Mouse (Mus musculus) stomach, embryonic 14.5 days (tissue): Measurements from ENCODE around the gene Ovol1. TPM values are rescaled to one million over a fixed set of nuclear protein-coding genes. Genes with fewer than 3 reads are reported as not detected.

ENCODE experiments used
- ATAC-seq: fragments of 200-750 bp; cut with Nextera tagmentation; 2 replicates; pipeline ENCODE4 v1.8.0; 2017; ENCODE audit warnings: low read depth, moderate TSS enrichment; ENCODE audit not compliant: insufficient number of reproducible peaks, insufficient read depth, low FRiP score
- H3K27ac ChIP-seq: fragments of 300-500 bp; sonication (generic); 2 replicates; pipeline ENCODE4 v1.5.1; 2014; ENCODE audit warnings: mild to moderate bottlenecking, low read length, moderate library complexity, mixed read lengths
- H3K27me3 ChIP-seq: fragments of 300-500 bp; sonication (generic); 2 replicates; pipeline ENCODE4 v1.6.1; 2014; ENCODE audit warnings: low read length, control low read depth, mixed read lengths; ENCODE audit not compliant: control insufficient read depth, insufficient read depth
- H3K36me3 ChIP-seq: fragments of 300-500 bp; sonication (generic); 2 replicates; pipeline ENCODE4 v1.6.1; 2014; ENCODE audit warnings: mild to moderate bottlenecking, control low read depth, low read length, moderate library complexity, mixed read lengths; ENCODE audit not compliant: control insufficient read depth, insufficient read depth
- H3K4me1 ChIP-seq: fragments of 300-500 bp; sonication (generic); 2 replicates; pipeline ENCODE4 v1.6.1; 2014; ENCODE audit warnings: low read length, control low read depth, mixed read lengths; ENCODE audit not compliant: control insufficient read depth, insufficient read depth
- H3K4me2 ChIP-seq: fragments of 300-500 bp; sonication (generic); replicated peaks from 2 replicates; pipeline ENCODE4 v1.6.1; 2014; ENCODE audit warnings: low read depth, low read length, control low read depth
- H3K4me3 ChIP-seq: fragments of 300-500 bp; sonication (generic); 2 replicates; pipeline ENCODE4 v1.5.1; 2014; ENCODE audit warnings: low read depth, low read length, control low read depth
- H3K9ac ChIP-seq: fragments of 300-500 bp; sonication (generic); replicated peaks from 2 replicates; pipeline ENCODE4 v1.6.1; 2014; ENCODE audit warnings: low read depth, mild to moderate bottlenecking, control low read depth, low read length, moderate library complexity, mixed read lengths
- H3K9me3 ChIP-seq: fragments of 300-500 bp; sonication (generic); 2 replicates; pipeline ENCODE4 v1.6.1; 2016; ENCODE audit warnings: low read depth, low read length, control low read depth; ENCODE audit not compliant: control insufficient read depth
- WGBS: fragments of 180-500 bp; shearing (Covaris S2); extraction: QIAGEN DNeasy Blood & Tissue Kit; methylation state at CpG from one replicate; pipeline ENCODE4 v1.1.7; 2014; 5-methylcytosine and 5-hydroxymethylcytosine counted together
- polyA plus RNA-seq: library from polyadenylated mRNA; unstranded; fragments of >200 nt; fragmentation: Nextera tagmentation; extraction: Ambion mirVana; gene quantifications from 2 replicates; pipeline ENCODE4 v1.2.1, GENCODE M21; 2014

Ovol1 gene
- polyA plus RNA-seq, 1 experiment from 2014 or later: 11.5 TPM

- peak within 1 kb of the TSS; percentile 80 for H3K27ac ChIP-seq
- WGBS: under 1% methylated on average over 63 of the region's 64 CpGs
- peak; percentile 84; the same call in 1 of the 2 replicates for ATAC-seq
These were observed 41.5 kb upstream of the Ovol1 start, which contains the start of gene Rnaseh2c for GRCm38 (mm10) chr19:5601752-5602541. Rnaseh2c (plus strand) TSS chr19:5601873.

GRCm38 (mm10) chr19:5599224-5599623 lies 38.8 kb upstream of the Ovol1 start:
- H3K36me3 ChIP-seq: peaks cover 13% of the 10 kb centered on the region
- H3K27ac ChIP-seq: no peak overlapping the region
- ATAC-seq: no peak
- no peak overlapping the region for H3K4me3 ChIP-seq
- no peaks in the 10 kb centered on the region for H3K27me3 ChIP-seq
- no peak overlapping the region for H3K9ac ChIP-seq
- H3K9me3 ChIP-seq: no peaks in the 10 kb centered on the region
- H3K4me1 ChIP-seq: peaks cover 11% of the 10 kb centered on the region; the same call in 1 of the 2 replicates
- 73% methylated on average over 4 of the region's 4 CpGs for WGBS
- H3K4me2 ChIP-seq: no peak overlapping the region

More at GRCm38 (mm10) chr19:5601752-5602541, 41.5 kb upstream of the Ovol1 start, which contains the start of gene Rnaseh2c:
- H3K27me3 ChIP-seq: no peaks in the 10 kb centered on the region
- H3K36me3 ChIP-seq: peaks cover 40% of the 10 kb centered on the region
- H3K4me2 ChIP-seq: peak within 1 kb of the TSS; percentile 83
- H3K9me3 ChIP-seq: no peaks in the 10 kb centered on the region
- H3K9ac ChIP-seq: peak within 1 kb of the TSS; percentile 82
- peaks cover 11% of the 10 kb centered on the region; the same call in 1 of the 2 replicates for H3K4me1 ChIP-seq
- H3K4me3 ChIP-seq: peak within 1 kb of the TSS; percentile 91

- Histone ChIP-seq H3K9ac (no peak overlapping the region), H3K27me3 (no peaks in the 10 kb centered on the region), H3K36me3 (no peaks in the 10 kb centered on the region), H3K27ac (no peak overlapping the region), H3K4me1 (no peaks in the 10 kb centered on the region), H3K9me3 (no peaks in the 10 kb centered on the region), H3K4me3 (no peak overlapping the region), H3K4me2 (no peak overlapping the region)
- 87% methylated on average over 6 of the region's 6 CpGs for WGBS
- ATAC-seq: no peak
These were observed 31.4 kb upstream of the Ovol1 start for GRCm38 (mm10) chr19:5591888-5592287.

GRCm38 (mm10) chr19:5589159-5589558 lies 28.7 kb upstream of the Ovol1 start:
- no peaks in the 10 kb centered on the region for H3K9me3 ChIP-seq
- no peaks in the 10 kb centered on the region for H3K27me3 ChIP-seq
- no peak for ATAC-seq
- no peak overlapping the region for H3K4me2 ChIP-seq
- WGBS: 75% methylated on average over 9 of the region's 9 CpGs
- H3K4me3 ChIP-seq: no peak overlapping the region
- H3K4me1 ChIP-seq: no peaks in the 10 kb centered on the region
- no peak overlapping the region for H3K27ac ChIP-seq
- H3K9ac ChIP-seq: no peak overlapping the region
- no peaks in the 10 kb centered on the region for H3K36me3 ChIP-seq

GRCm38 (mm10) chr19:5581995-5582394 lies 21.5 kb upstream of the Ovol1 start:
- WGBS: 84% methylated on average over 2 of the region's 2 CpGs
- no peak for ATAC-seq
- Histone ChIP-seq H3K4me1 (no peaks in the 10 kb centered on the region), H3K4me2 (no peak overlapping the region), H3K9me3 (no peaks in the 10 kb centered on the region), H3K4me3 (no peak overlapping the region), H3K9ac (no peak overlapping the region), H3K27ac (no peak overlapping the region), H3K27me3 (no peaks in the 10 kb centered on the region), H3K36me3 (no peaks in the 10 kb centered on the region)

- no peak for ATAC-seq
- Histone ChIP-seq H3K4me2 (no peak overlapping the region), H3K4me3 (no peak overlapping the region), H3K4me1 (no peaks in the 10 kb centered on the region), H3K36me3 (no peaks in the 10 kb centered on the region), H3K9me3 (no peaks in the 10 kb centered on the region), H3K9ac (no peak overlapping the region), H3K27me3 (no peaks in the 10 kb centered on the region), H3K27ac (no peak overlapping the region)
- 88% methylated on average over 6 of the region's 6 CpGs for WGBS
These were observed 20.3 kb upstream of the Ovol1 start for GRCm38 (mm10) chr19:5580776-5581175.

GRCm38 (mm10) chr19:5579971-5580370 lies 19.5 kb upstream of the Ovol1 start:
- H3K36me3 ChIP-seq: no peaks in the 10 kb centered on the region
- no peak overlapping the region for H3K4me3 ChIP-seq
- no peak overlapping the region for H3K4me2 ChIP-seq
- no peak overlapping the region for H3K27ac ChIP-seq
- H3K9ac ChIP-seq: no peak overlapping the region
- WGBS: 72% methylated on average over 4 of the region's 4 CpGs
- H3K27me3 ChIP-seq: no peaks in the 10 kb centered on the region
- H3K4me1 ChIP-seq: no peaks in the 10 kb centered on the region
- no peak for ATAC-seq
- no peaks in the 10 kb centered on the region for H3K9me3 ChIP-seq

GRCm38 (mm10) chr19:5575336-5575735 lies 14.9 kb upstream of the Ovol1 start:
- Histone ChIP-seq H3K9ac (no peak overlapping the region), H3K4me1 (no peaks in the 10 kb centered on the region), H3K4me2 (no peak overlapping the region), H3K9me3 (no peaks in the 10 kb centered on the region), H3K27ac (no peak overlapping the region), H3K27me3 (no peaks in the 10 kb centered on the region), H3K4me3 (no peak overlapping the region), H3K36me3 (no peaks in the 10 kb centered on the region)
- 87% methylated on average over 1 of the region's 1 CpGs for WGBS
- no peak for ATAC-seq
